Mouse (Mus musculus): Measurements from ENCODE around the gene Ilk. TPM values are rescaled to one million over a fixed set of nuclear protein-coding genes. Genes with fewer than 3 reads are reported as not detected.
"Not testable (repeated sequence)": the region's sequence is repeated elsewhere in the genome, so short reads cannot be mapped to it uniquely, and the experiment has no call there.

Gene Ilk
- polyA plus RNA-seq, 1 experiment from 2014 or later: 439 TPM

DNA sequence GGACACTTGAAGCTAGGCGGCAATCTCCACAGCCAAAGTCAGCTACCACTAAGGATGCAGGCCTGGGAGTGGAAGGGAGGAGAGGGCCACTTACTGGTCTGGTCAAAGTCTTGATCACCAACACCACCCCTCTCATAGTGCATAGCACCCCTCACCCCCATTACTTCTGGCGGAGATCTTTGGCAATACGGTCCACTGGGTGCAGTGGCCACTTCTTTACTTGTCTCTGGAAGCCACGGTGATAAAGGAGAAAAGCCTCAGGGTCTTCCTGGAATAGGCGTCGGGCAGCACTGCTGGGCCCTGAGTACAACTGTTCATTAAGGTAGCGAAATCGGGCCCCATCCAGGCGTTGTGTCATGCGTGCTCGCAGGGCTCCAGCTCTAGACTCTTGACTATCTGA lies 2.6 kb upstream of the Ilk start:
- H3K9ac ChIP-seq (replicated peaks; ENCODE audit: low read length): no peak overlapping the region
- no peak overlapping the region for H3K27ac ChIP-seq (ENCODE audit: low read length)
- H3K36me3 ChIP-seq (ENCODE audit: insufficient read depth, low read length): peaks cover 46% of the 10 kb centered on the region
- H3K4me2 ChIP-seq (replicated peaks; ENCODE audit: low read depth, low read length): no peak overlapping the region
- peaks cover 24% of the 10 kb centered on the region for H3K4me1 ChIP-seq (ENCODE audit: insufficient read depth, low read length)
- no peaks in the 10 kb centered on the region for H3K27me3 ChIP-seq (ENCODE audit: insufficient read depth, low read length)
- H3K9me3 ChIP-seq (ENCODE audit: low read length): no peaks in the 10 kb centered on the region
- ATAC-seq (ENCODE audit: low FRiP score, low TSS enrichment): no peak
- H3K4me3 ChIP-seq (ENCODE audit: low read length): no peak overlapping the region
- 96% methylated on average over 11 of the region's 11 CpGs for WGBS

GRCm38 (mm10) chr7:105734826-105735225 lies 1.6 kb upstream of the Ilk start:
- 80% methylated on average over 8 of the region's 8 CpGs for WGBS
- Histone ChIP-seq H3K4me3 (ENCODE audit: low read length) (peak overlapping the region; percentile 72; the same call in 1 of the 2 replicates), H3K36me3 (ENCODE audit: insufficient read depth, low read length) (peaks cover 41% of the 10 kb centered on the region), H3K9me3 (ENCODE audit: low read length) (no peaks in the 10 kb centered on the region), H3K27ac (ENCODE audit: low read length) (no peak overlapping the region), H3K9ac (replicated peaks; ENCODE audit: low read length) (peak overlapping the region; percentile 22), H3K4me2 (replicated peaks; ENCODE audit: low read depth, low read length) (peak overlapping the region; percentile 79), H3K4me1 (ENCODE audit: insufficient read depth, low read length) (peaks cover 33% of the 10 kb centered on the region), H3K27me3 (ENCODE audit: insufficient read depth, low read length) (no peaks in the 10 kb centered on the region)
- no peak for ATAC-seq (ENCODE audit: low FRiP score, low TSS enrichment)

DNA sequence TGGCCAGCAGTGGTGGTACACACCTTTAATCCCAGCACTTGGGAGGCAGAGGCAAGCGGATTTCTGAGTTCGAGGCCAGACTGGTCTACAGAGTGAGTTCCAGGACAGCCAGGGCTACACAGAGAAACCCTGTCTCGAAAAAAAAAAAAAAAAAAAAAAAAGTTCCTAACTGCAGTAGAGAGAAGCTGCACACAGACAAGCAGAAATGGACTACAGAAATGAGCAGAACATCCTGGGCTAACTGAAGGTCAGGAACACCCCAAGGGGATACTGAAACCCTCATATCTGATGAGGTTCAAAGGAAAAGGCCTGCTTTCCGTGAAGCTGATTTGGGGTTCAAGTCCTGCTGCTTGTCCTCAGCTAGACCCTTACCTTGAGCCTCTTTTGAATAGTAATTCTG lies 928 bp upstream of the Ilk start:
- Histone ChIP-seq H3K36me3 (ENCODE audit: insufficient read depth, low read length) (peaks cover 46% of the 10 kb centered on the region), H3K27ac (ENCODE audit: low read length) (peak overlapping the region; percentile 83)

GRCm38 (mm10) chr7:105736911-105737521 lies 624 bp downstream of the Ilk start, which contains the start of gene Rrp8:
TSS of gene Rrp8 (minus strand) at chr7:105737385.
- H3K27me3 ChIP-seq (ENCODE audit: insufficient read depth, low read length): no peaks in the 10 kb centered on the region

More for the DNA sequence above, 928 bp upstream of the Ilk start:
- peaks cover 36% of the 10 kb centered on the region for H3K4me1 ChIP-seq (ENCODE audit: insufficient read depth, low read length)
- peak overlapping the region; percentile 72 for H3K4me3 ChIP-seq (ENCODE audit: low read length)
- peak overlapping the region; percentile 85 for H3K9ac ChIP-seq (replicated peaks; ENCODE audit: low read length)
- peak overlapping the region; percentile 79 for H3K4me2 ChIP-seq (replicated peaks; ENCODE audit: low read depth, low read length)
- not testable (repeated sequence) for ATAC-seq (ENCODE audit: low FRiP score, low TSS enrichment); H3K27me3 ChIP-seq (ENCODE audit: insufficient read depth, low read length); H3K9me3 ChIP-seq (ENCODE audit: low read length)
- 44% methylated on average over 4 of the region's 4 CpGs for WGBS

GRCm38 (mm10) chr7:105737648-105738047 lies 1.3 kb downstream of the Ilk start:
- no peak for ATAC-seq (ENCODE audit: low FRiP score, low TSS enrichment)
- Histone ChIP-seq H3K27me3 (ENCODE audit: insufficient read depth, low read length) (no peaks in the 10 kb centered on the region), H3K4me2 (replicated peaks; ENCODE audit: low read depth, low read length) (peak overlapping the region; percentile 79), H3K4me1 (ENCODE audit: insufficient read depth, low read length) (peaks cover 36% of the 10 kb centered on the region), H3K36me3 (ENCODE audit: insufficient read depth, low read length) (peaks cover 47% of the 10 kb centered on the region), H3K9me3 (ENCODE audit: low read length) (no peaks in the 10 kb centered on the region), H3K9ac (replicated peaks; ENCODE audit: low read length) (peak overlapping the region; percentile 85), H3K27ac (ENCODE audit: low read length) (peak overlapping the region; percentile 83), H3K4me3 (ENCODE audit: low read length) (peak overlapping the region; percentile 72)
- 23% methylated on average over 3 of the region's 3 CpGs for WGBS

More at GRCm38 (mm10) chr7:105736911-105737521, 624 bp downstream of the Ilk start, which contains the start of gene Rrp8:
- Histone ChIP-seq H3K36me3 (ENCODE audit: insufficient read depth, low read length) (peaks cover 48% of the 10 kb centered on the region), H3K4me1 (ENCODE audit: insufficient read depth, low read length) (peaks cover 36% of the 10 kb centered on the region), H3K4me2 (replicated peaks; ENCODE audit: low read depth, low read length) (peak within 1 kb of the TSS; percentile 79), H3K9ac (replicated peaks; ENCODE audit: low read length) (peak within 1 kb of the TSS; percentile 85), H3K27ac (ENCODE audit: low read length) (peak within 1 kb of the TSS; percentile 95), H3K4me3 (ENCODE audit: low read length) (peak within 1 kb of the TSS; percentile 72), H3K9me3 (ENCODE audit: low read length) (no peaks in the 10 kb centered on the region)
- peak; percentile 1; the same call in 1 of the 2 replicates for ATAC-seq (ENCODE audit: low FRiP score, low TSS enrichment)
- WGBS: under 1% methylated on average over 30 of the region's 30 CpGs

DNA sequence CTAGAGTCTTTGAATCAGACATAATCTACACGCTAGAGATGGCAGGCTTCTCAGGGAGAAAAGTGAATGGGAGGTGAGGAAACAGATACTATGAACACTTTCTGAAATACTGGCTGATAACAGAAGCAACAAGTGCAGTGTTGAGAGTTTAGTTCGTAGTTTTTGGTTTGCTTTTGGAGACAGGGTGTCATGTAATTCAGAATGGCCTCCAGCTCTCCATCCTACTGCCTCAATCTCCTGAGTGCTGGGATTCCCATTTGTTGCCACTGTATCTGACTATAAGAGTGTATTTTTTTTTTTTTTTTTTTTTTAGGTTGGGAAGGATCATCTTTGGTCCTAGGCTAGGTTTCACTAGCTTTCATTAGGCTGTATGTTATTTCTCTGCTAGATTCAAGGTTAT lies 1.9 kb downstream of the Ilk start:
- Histone ChIP-seq H3K9me3 (ENCODE audit: low read length) (no peaks in the 10 kb centered on the region), H3K27ac (ENCODE audit: low read length) (peak overlapping the region; percentile 95), H3K9ac (replicated peaks; ENCODE audit: low read length) (peak overlapping the region; percentile 53; the same call in 1 of the 2 replicates), H3K36me3 (ENCODE audit: insufficient read depth, low read length) (peaks cover 45% of the 10 kb centered on the region), H3K4me2 (replicated peaks; ENCODE audit: low read depth, low read length) (peak overlapping the region; percentile 79), H3K4me3 (ENCODE audit: low read length) (peak overlapping the region; percentile 72), H3K4me1 (ENCODE audit: insufficient read depth, low read length) (peaks cover 41% of the 10 kb centered on the region), H3K27me3 (ENCODE audit: insufficient read depth, low read length) (no peaks in the 10 kb centered on the region)
- no peak for ATAC-seq (ENCODE audit: low FRiP score, low TSS enrichment)
- WGBS: 78% methylated on average over 2 of the region's 2 CpGs

DNA sequence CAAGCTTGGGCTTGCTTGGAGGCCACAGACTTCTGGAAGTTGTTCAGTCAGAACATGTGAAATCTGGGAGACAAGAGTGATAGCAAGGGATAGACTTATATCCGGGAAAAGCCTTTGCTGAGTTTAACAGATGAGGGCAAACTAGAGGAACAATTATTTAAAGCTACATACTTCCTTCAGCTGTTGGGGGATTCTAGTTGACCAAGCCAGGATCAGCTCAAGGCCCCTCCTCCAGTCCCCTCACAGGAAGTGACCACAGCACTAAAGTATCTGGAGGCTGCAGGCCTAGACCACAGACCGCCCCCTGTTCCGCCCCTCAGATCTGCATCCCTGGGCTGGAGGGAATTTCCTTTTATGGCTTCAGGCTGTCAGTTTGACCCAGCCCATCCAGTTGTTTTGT lies 2.6 kb downstream of the Ilk start:
- Histone ChIP-seq H3K4me3 (ENCODE audit: low read length) (peak overlapping the region; percentile 72), H3K27me3 (ENCODE audit: insufficient read depth, low read length) (no peaks in the 10 kb centered on the region), H3K27ac (ENCODE audit: low read length) (peak overlapping the region; percentile 95), H3K9me3 (ENCODE audit: low read length) (no peaks in the 10 kb centered on the region), H3K9ac (replicated peaks; ENCODE audit: low read length) (peak overlapping the region; percentile 53), H3K4me1 (ENCODE audit: insufficient read depth, low read length) (peaks cover 46% of the 10 kb centered on the region), H3K4me2 (replicated peaks; ENCODE audit: low read depth, low read length) (peak overlapping the region; percentile 79), H3K36me3 (ENCODE audit: insufficient read depth, low read length) (peaks cover 38% of the 10 kb centered on the region)
- WGBS: 9% methylated on average over 3 of the region's 3 CpGs
- peak; percentile 83 for ATAC-seq (ENCODE audit: low FRiP score, low TSS enrichment)

DNA sequence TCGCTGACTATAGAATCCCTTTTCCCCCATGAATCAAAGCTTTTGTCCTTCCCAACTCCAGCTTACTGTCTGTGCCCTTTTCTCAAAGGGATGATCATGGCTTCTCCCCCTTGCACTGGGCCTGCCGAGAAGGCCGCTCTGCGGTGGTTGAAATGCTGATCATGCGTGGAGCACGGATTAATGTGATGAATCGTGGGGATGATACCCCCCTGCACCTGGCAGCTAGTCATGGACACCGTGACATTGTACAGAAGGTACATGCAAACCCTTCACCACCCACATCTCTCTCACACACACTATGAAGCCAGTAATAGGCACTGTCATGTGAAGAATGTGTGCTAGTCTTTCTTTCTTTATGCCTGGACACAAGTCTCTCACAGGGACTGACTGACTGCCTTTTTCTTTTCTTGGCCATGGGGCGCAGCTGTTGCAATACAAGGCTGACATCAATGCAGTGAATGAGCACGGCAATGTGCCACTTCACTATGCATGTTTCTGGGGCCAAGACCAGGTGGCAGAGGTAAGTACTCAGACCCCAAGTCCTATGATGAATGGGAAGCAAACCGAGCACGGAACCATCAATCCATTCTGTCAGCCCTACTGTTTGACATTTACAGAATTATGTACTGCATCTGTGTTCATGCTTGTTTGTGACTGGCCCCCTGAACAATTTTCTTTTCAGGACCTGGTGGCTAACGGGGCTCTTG lies 3.9 kb downstream of the Ilk start:
- no peak overlapping the region for H3K9ac ChIP-seq (replicated peaks; ENCODE audit: low read length)
- no peak overlapping the region for H3K4me3 ChIP-seq (ENCODE audit: low read length)
- no peak overlapping the region for H3K27ac ChIP-seq (ENCODE audit: low read length)
- no peaks in the 10 kb centered on the region for H3K9me3 ChIP-seq (ENCODE audit: low read length)
- H3K36me3 ChIP-seq (ENCODE audit: insufficient read depth, low read length): peaks cover 30% of the 10 kb centered on the region
- no peak for ATAC-seq (ENCODE audit: low FRiP score, low TSS enrichment)
- no peaks in the 10 kb centered on the region for H3K27me3 ChIP-seq (ENCODE audit: insufficient read depth, low read length)
- WGBS: 89% methylated on average over 13 of the region's 13 CpGs
- H3K4me2 ChIP-seq (replicated peaks; ENCODE audit: low read depth, low read length): no peak overlapping the region
- H3K4me1 ChIP-seq (ENCODE audit: insufficient read depth, low read length): peaks cover 42% of the 10 kb centered on the region

GRCm38 (mm10) chr7:105740851-105741250 lies 4.5 kb downstream of the Ilk start:
- Histone ChIP-seq H3K36me3 (ENCODE audit: insufficient read depth, low read length) (peaks cover 30% of the 10 kb centered on the region), H3K4me3 (ENCODE audit: low read length) (no peak overlapping the region), H3K4me1 (ENCODE audit: insufficient read depth, low read length) (peaks cover 38% of the 10 kb centered on the region), H3K9ac (replicated peaks; ENCODE audit: low read length) (no peak overlapping the region), H3K9me3 (ENCODE audit: low read length) (no peaks in the 10 kb centered on the region), H3K27me3 (ENCODE audit: insufficient read depth, low read length) (no peaks in the 10 kb centered on the region), H3K27ac (ENCODE audit: low read length) (no peak overlapping the region), H3K4me2 (replicated peaks; ENCODE audit: low read depth, low read length) (no peak overlapping the region)
- no peak for ATAC-seq (ENCODE audit: low FRiP score, low TSS enrichment)
- WGBS: 79% methylated on average over 6 of the region's 6 CpGs

GRCm38 (mm10) chr7:105741978-105742377 lies 5.6 kb downstream of the Ilk start:
- no peak overlapping the region for H3K4me2 ChIP-seq (replicated peaks; ENCODE audit: low read depth, low read length)
- H3K4me3 ChIP-seq (ENCODE audit: low read length): no peak overlapping the region
- peaks cover 38% of the 10 kb centered on the region for H3K4me1 ChIP-seq (ENCODE audit: insufficient read depth, low read length)
- H3K9ac ChIP-seq (replicated peaks; ENCODE audit: low read length): no peak overlapping the region
- H3K9me3 ChIP-seq (ENCODE audit: low read length): no peaks in the 10 kb centered on the region
- H3K27me3 ChIP-seq (ENCODE audit: insufficient read depth, low read length): no peaks in the 10 kb centered on the region
- WGBS: 93% methylated on average over 9 of the region's 9 CpGs
- no peak for ATAC-seq (ENCODE audit: low FRiP score, low TSS enrichment)
- no peak overlapping the region for H3K27ac ChIP-seq (ENCODE audit: low read length)
- H3K36me3 ChIP-seq (ENCODE audit: insufficient read depth, low read length): peaks cover 38% of the 10 kb centered on the region
